Mouse (Mus musculus) liver, postnatal 0 days (tissue): ENCODE data around the gene Kat14. TPM values are rescaled to one million over a fixed set of nuclear protein-coding genes. Genes with fewer than 3 reads are reported as not detected.

Source experiments
- ATAC-seq: fragments of 200-750 bp; cut with Nextera tagmentation; 2 replicates; pipeline ENCODE4 v1.8.0; 2017; ENCODE audit warnings: mild to moderate bottlenecking, moderate library complexity
- DNase-seq: peaks from one replicate; pipeline ENCODE4 v3.0.0-alpha.2; 2016
- H3K27ac ChIP-seq: fragments of 300-500 bp; sonication (generic); 2 replicates; pipeline ENCODE4 v1.5.1; 2014; ENCODE audit warnings: antibody characterized with exemption, moderate library complexity, mild to moderate bottlenecking, low read depth
- H3K27me3 ChIP-seq: fragments of 300-500 bp; sonication (generic); 2 replicates; pipeline ENCODE4 v1.6.1; 2014; ENCODE audit warnings: low read length, control low read depth, mixed read lengths; ENCODE audit not compliant: insufficient read depth
- H3K36me3 ChIP-seq: fragments of 300-500 bp; sonication (generic); replicated peaks from 2 replicates; pipeline ENCODE4 v1.6.1; 2014; ENCODE audit warnings: mild to moderate bottlenecking, control low read depth, low read length, moderate library complexity, mixed read lengths; ENCODE audit not compliant: insufficient read depth
- H3K4me1 ChIP-seq: fragments of 300-500 bp; sonication (generic); 2 replicates; pipeline ENCODE4 v1.6.1; 2014; ENCODE audit warnings: antibody characterized with exemption, mild to moderate bottlenecking, control low read depth; ENCODE audit not compliant: insufficient read depth
- H3K4me2 ChIP-seq: fragments of 300-500 bp; sonication (generic); 2 replicates; pipeline ENCODE4 v1.6.1; 2014; ENCODE audit warnings: low read depth, mild to moderate bottlenecking, low read length, moderate library complexity, mixed read lengths
- H3K4me3 ChIP-seq: fragments of 300-500 bp; sonication (generic); 2 replicates; pipeline ENCODE4 v1.5.1; 2014; ENCODE audit warnings: low read depth, low read length
- H3K9ac ChIP-seq: fragments of 300-500 bp; sonication (generic); replicated peaks from 2 replicates; pipeline ENCODE4 v1.6.1; 2014; ENCODE audit warnings: mild to moderate bottlenecking, moderate library complexity
- H3K9me3 ChIP-seq: fragments of 300-500 bp; sonication (generic); 2 replicates; pipeline ENCODE4 v1.6.1; 2016; ENCODE audit warnings: mild to moderate bottlenecking, control low read depth, low read length, mixed read lengths
- CTCF ChIP-seq: sonication (generic); IDR thresholded peaks from 2 replicates; pipeline ENCODE4 v1.5.1; 2016; ENCODE audit warnings: antibody characterized with exemption, low read depth
- EP300 ChIP-seq: IDR thresholded peaks from 2 replicates; pipeline ENCODE4 v1.6.1; 2016; ENCODE audit warnings: antibody characterized with exemption, low read depth, mild to moderate bottlenecking
- WGBS: fragments of 180-500 bp; shearing (Covaris S2); extraction: QIAGEN DNeasy Blood & Tissue Kit; methylation state at CpG from one replicate; pipeline ENCODE4 v1.1.7; 2014; ENCODE audit not compliant: insufficient replicate concordance; 5-methylcytosine and 5-hydroxymethylcytosine counted together
- polyA plus RNA-seq: library from polyadenylated mRNA; unstranded; fragments of >200 nt; fragmentation: Nextera tagmentation; extraction: Ambion mirVana; gene quantifications from 2 replicates; pipeline ENCODE4 v1.2.1, GENCODE M21; 2015

The Kat14 gene
- polyA plus RNA-seq, 1 experiment from 2014 or later, result 12.3 TPM

DNA sequence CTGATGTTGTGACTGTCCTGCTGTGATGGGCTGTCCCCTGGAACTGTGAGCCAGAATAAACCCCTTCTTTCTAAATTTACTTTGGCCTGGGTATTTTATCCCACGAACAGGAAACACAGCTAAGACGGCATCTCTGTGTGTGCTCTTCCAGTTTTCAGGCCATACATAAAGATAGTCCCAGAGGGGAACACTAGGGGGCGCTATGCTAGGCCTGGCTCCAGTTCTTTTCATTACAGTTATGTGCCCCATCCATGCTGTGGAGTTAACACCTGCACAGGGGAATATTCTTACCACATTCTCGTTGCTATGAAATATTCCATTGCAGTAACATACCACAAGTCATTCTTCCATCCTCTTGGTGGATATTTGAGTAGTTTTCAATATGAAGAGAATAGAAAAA, 69.6 kb downstream of the Kat14 start:
- H3K4me2 ChIP-seq, result no peak overlapping the region

DNA sequence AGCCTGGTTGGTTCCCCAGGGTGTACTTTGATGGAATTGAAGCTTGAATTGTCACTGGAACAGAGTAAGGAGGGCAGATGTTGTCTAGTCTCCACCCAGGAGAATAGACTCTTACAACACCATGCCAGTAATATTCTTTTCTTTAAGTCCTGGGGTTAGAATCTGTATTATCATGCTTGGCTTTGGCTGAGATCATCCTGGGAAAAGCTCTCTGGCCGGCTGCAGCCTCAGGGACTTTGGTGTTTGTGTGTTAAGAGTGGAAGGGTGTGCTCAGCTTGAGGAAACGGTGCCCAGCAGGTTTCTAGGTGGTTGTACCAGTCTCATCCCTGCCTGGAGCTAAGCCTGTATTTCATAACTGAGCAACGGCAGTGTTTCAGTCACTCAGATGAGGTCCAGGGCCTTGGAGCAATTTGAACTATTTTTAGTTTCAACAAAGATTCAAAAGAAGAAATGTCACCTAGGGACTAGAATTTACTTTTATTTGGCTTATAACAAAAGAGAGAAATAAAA, 70.5 kb downstream of the Kat14 start:
- WGBS, result 66% methylated on average over 3 of the region's 3 CpGs
- H3K4me2 ChIP-seq, result no peak overlapping the region
- no peaks in the 10 kb centered on the region for H3K9me3 ChIP-seq
- peaks cover 4% of the 10 kb centered on the region; the same call in 1 of the 2 replicates for H3K4me1 ChIP-seq
- no peak for DNase-seq
- H3K36me3 ChIP-seq, result no peaks in the 10 kb centered on the region
- no peak overlapping the region for H3K9ac ChIP-seq
- no peak for ATAC-seq
- H3K4me3 ChIP-seq, result no peak overlapping the region
- H3K27me3 ChIP-seq, result no peaks in the 10 kb centered on the region
- H3K27ac ChIP-seq, result no peak overlapping the region
- no peak for TF ChIP-seq CTCF

More for the DNA sequence above, 69.6 kb downstream of the Kat14 start:
- Histone ChIP-seq H3K27me3 (no peaks in the 10 kb centered on the region), H3K4me3 (no peak overlapping the region), H3K9ac (no peak overlapping the region), H3K36me3 (no peaks in the 10 kb centered on the region), H3K27ac (no peak overlapping the region), H3K4me1 (peaks cover 4% of the 10 kb centered on the region; the same call in 1 of the 2 replicates), H3K9me3 (no peaks in the 10 kb centered on the region)
- no peak for ATAC-seq
- DNase-seq, result no peak
- 49% methylated on average over 4 of the region's 4 CpGs for WGBS
- TF ChIP-seq EP300 (no peak), CTCF (peak; percentile 66)

DNA sequence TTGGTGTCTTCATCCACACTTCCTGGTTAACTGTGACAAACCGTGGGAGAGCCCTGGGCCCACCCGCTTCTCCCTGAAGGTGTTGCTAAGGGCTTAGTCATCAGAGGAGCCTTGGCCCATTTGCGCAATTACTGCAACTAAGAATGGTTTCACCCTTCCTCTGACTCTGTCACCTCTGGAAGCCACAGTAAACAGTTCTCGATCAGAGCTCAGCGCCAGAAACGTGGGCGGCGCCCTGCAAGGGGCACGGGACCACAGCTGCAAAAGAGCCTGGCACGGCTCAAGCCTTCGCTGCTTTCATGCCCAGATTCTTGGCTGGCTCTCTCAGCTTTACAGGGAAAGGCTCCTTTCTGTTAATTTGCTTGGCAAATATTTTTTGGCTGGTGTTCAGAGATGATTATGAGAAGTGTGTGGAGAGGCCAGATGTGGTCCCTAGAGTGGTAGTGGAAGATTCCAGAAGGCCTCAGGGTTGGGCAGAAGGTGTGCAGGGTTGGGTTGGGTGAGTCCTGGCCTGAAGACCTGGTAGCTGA, 72.7 kb downstream of the Kat14 start:
- DNase-seq (peak; percentile 20), ATAC-seq (no peak)
- Histone ChIP-seq H3K9ac (no peak overlapping the region), H3K36me3 (no peaks in the 10 kb centered on the region), H3K27me3 (no peaks in the 10 kb centered on the region), H3K4me1 (peaks cover 4% of the 10 kb centered on the region; the same call in 1 of the 2 replicates), H3K4me3 (no peak overlapping the region), H3K27ac (no peak overlapping the region), H3K9me3 (no peaks in the 10 kb centered on the region), H3K4me2 (no peak overlapping the region)
- WGBS, result 58% methylated on average over 11 of the region's 11 CpGs
- TF ChIP-seq EP300, result no peak
- TF ChIP-seq CTCF, result no peak

DNA sequence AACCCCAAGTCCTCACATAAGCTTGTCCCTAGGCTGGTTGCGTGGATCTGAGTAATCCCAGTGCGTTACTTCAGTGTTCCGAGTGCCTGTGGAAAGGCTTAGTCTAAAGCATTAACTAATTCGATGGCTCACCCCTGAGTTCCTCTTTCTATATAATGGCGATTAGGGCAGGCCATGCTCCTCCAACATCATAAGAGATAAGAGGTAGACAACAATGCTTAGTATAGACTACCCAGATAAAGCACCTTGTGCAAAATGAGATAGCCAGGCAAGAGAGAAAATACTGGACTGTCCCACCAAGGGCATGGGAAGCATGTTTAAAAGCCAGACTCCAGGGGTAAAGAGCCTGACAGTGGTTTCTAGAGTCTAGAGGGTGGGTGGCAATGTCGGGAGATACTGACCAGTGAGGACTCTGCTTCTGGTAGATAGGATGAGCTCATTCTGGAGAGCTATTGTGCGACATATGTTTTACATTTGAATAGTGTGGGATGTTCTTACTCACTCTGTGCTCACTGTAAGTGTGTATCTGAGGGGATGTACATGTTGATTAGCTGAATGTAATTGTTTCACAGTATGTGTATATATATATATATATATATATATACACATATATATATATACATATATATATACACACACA, 77.7 kb downstream of the Kat14 start:
- DNase-seq (no peak), ATAC-seq (no peak)
- Histone ChIP-seq H3K9me3 (no peaks in the 10 kb centered on the region), H3K27ac (no peak overlapping the region), H3K9ac (no peak overlapping the region), H3K4me3 (no peak overlapping the region), H3K4me2 (no peak overlapping the region), H3K27me3 (no peaks in the 10 kb centered on the region), H3K4me1 (no peaks in the 10 kb centered on the region), H3K36me3 (no peaks in the 10 kb centered on the region)
- WGBS, result 56% methylated on average over 7 of the region's 7 CpGs
- TF ChIP-seq CTCF, result no peak
- TF ChIP-seq EP300, result no peak

DNA sequence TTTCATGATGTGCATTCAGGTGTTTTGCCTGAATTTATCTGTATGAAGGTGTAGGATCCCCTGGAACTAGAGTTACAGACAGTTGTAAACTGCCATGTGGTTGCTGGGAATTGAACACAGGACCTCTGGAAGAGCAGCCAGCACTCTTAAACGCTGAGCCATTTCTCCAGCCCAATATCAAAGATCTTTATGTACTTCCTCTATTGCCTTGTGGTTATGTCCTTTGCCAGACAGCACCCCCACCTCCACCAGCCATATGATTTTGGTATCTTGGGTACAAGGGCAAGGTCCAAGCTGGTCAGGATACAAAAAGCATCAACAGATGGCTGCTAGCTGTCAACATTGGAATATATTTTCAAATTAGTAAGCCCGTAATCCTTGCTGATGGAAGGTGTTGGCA, 81.6 kb downstream of the Kat14 start:
- Histone ChIP-seq H3K27ac (no peak overlapping the region), H3K4me3 (no peak overlapping the region), H3K9me3 (no peaks in the 10 kb centered on the region), H3K27me3 (no peaks in the 10 kb centered on the region), H3K36me3 (no peaks in the 10 kb centered on the region), H3K9ac (no peak overlapping the region), H3K4me1 (no peaks in the 10 kb centered on the region), H3K4me2 (no peak overlapping the region)
- WGBS, result 46% methylated on average over 2 of the region's 2 CpGs
- no peak for ATAC-seq
- TF ChIP-seq EP300 (no peak), CTCF (no peak)
- DNase-seq, result no peak

DNA sequence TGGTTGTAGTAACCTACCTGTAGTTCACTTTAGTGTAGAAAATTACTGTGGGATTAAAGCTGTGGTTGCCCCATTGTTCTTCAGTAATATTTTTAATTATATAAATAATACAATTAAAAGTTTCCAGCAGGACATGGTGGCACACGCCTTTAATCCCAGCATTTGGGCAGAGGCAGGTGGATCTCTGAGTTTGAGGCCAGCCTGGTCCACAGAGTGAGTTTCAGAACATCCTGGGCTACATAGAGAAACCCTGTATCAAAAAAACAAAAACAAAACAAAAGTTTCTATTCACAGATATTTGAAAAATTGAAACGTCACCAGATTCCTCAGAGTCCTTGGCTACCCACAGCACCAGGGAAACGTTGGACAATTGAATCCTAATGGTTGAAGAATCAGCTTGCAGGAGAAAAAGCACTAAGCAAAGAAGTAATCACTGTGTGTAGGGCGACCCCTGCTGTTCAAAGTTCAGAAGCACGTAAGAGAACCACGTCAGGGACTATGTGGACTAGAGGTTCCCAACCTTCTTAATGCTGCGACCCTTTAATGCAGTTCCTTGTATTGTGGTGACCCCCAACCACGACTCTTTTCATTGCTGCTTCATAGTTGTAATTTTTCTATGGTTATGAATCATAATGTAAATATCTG, 83.7 kb downstream of the Kat14 start:
- Histone ChIP-seq H3K27me3 (no peaks in the 10 kb centered on the region), H3K4me3 (no peak overlapping the region), H3K36me3 (no peaks in the 10 kb centered on the region), H3K9ac (no peak overlapping the region), H3K4me2 (no peak overlapping the region), H3K9me3 (no peaks in the 10 kb centered on the region), H3K27ac (no peak overlapping the region), H3K4me1 (no peaks in the 10 kb centered on the region)
- 11% methylated on average over 8 of the region's 8 CpGs for WGBS
- peak; percentile 60 for ATAC-seq
- TF ChIP-seq CTCF (peak; percentile 89), EP300 (no peak)
- peak; percentile 77 for DNase-seq

Other genes starting within 250 kb of the Kat14 start
- gene Mgme1, start 98.3 kb upstream of the Kat14 start, polyA plus RNA-seq, result 4.4 and 5.4 TPM in 2 replicates
- 47.9 and 49.2 TPM in 2 replicates for gene Snx5, start 98.1 kb upstream of the Kat14 start, polyA plus RNA-seq
- 0.09 and 0.25 TPM in 2 replicates for gene Ovol2, start 36.8 kb upstream of the Kat14 start, polyA plus RNA-seq
- gene Pet117, start within 50 bp of the Kat14 start, polyA plus RNA-seq, result 1.6 and 2.2 TPM in 2 replicates
- gene Dzank1, start 158.4 kb downstream of the Kat14 start, polyA plus RNA-seq, result 0.02 and 0.04 TPM in 2 replicates
- 3.7 and 5.9 TPM in 2 replicates for gene Polr3f, start 158.7 kb downstream of the Kat14 start, polyA plus RNA-seq
- gene Rbbp9, start 181.9 kb downstream of the Kat14 start, polyA plus RNA-seq, result 10.0 and 11.3 TPM in 2 replicates
- 29.4 and 30.9 TPM in 2 replicates for gene Sec23b, start 187.2 kb downstream of the Kat14 start, polyA plus RNA-seq
- 35.6 and 39.6 TPM in 2 replicates for gene Smim26, start 225.1 kb downstream of the Kat14 start, polyA plus RNA-seq
- gene Dtd1, start 230.9 kb downstream of the Kat14 start, polyA plus RNA-seq, result 16.5 and 17.1 TPM in 2 replicates